Mouse (Mus musculus): ENCODE measurements around the gene Bach2. TPM values are rescaled to one million over a fixed set of nuclear protein-coding genes. Genes with fewer than 3 reads are reported as not detected.

Gene Bach2
- total and polyA plus RNA-seq, 2 experiments from 2014 or later: 2.1 to 2.4 TPM

DNA sequence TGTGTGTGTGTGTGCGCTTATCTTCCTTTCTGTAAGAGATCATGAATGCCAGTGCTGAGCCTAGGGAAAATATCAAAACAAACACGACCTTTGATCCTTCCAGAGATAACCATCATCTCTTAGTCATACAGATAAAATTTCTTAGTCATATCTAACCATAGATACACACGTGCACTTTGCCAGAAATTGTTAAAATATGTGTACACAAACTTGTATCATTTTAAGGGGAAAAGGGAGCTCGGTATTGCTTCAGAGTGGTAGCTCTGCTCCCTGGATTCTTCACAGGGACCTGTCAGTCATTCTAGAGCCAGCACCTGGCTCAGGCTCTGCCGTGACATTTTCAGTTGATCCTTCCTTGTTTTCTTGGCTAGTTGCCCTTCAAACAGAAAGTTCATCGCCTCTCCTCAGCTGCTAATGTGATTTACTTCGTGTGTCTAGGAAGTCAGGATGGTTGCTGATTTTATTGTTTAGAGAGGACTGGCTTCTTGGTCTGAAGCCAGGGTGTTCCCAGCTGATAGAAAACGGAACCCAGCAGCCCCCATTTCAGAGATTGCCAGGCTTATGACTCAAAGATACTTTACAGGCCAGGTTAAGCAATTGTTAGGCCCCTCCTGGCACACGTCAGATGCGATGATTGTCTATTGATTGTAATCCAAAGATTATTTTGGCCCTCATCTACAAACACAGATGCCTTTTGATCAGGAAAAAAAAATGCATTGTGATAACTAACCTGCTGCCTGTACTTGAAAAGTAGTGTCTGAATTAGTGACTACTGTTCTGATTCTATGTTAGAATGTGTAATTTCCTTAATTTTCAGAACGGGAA is 49.6 kb downstream of the Bach2 start:
- ATAC-seq (ENCODE audit: insufficient read depth, low read depth): peak; percentile 50; the same call in 1 of the 2 replicates
- TF ChIP-seq CTCF (IDR thresholded peaks at IDR 0.05; ENCODE audit: low read depth): no peak
- TF ChIP-seq EP300 (IDR thresholded peaks at IDR 0.05; ENCODE audit: low read depth): peak; percentile 70

GRCm38 (mm10) chr4:32289845-32290244 is 51.2 kb downstream of the Bach2 start:
- H3K9me3 ChIP-seq (replicated peaks; ENCODE audit: control insufficient read depth, low read length): no peaks in the 10 kb centered on the region
- WGBS: 55% methylated on average over 6 of the region's 6 CpGs
- no peak for ATAC-seq (ENCODE audit: insufficient read depth, low read depth)

More for the DNA sequence above, 49.6 kb downstream of the Bach2 start:
- Histone ChIP-seq H3K9ac (replicated peaks; ENCODE audit: low read depth, low read length) (no peak overlapping the region), H3K4me3 (ENCODE audit: low read depth, low read length) (peak overlapping the region; percentile 1; the same call in 1 of the 2 replicates), H3K4me1 (ENCODE audit: control insufficient read depth, insufficient read depth) (peaks cover 25% of the 10 kb centered on the region), H3K27me3 (ENCODE audit: control insufficient read depth, insufficient read depth, low read length) (no peaks in the 10 kb centered on the region), H3K36me3 (replicated peaks; ENCODE audit: control insufficient read depth, insufficient read depth, low read length) (no peaks in the 10 kb centered on the region), H3K9me3 (replicated peaks; ENCODE audit: control insufficient read depth, low read length) (no peaks in the 10 kb centered on the region), H3K4me2 (ENCODE audit: low read depth, low read length) (peak overlapping the region; percentile 38), H3K27ac (ENCODE audit: low read depth) (peak overlapping the region; percentile 64)
- peak; percentile 66 for DNase-seq (ENCODE audit: low spot score)
- 15% methylated on average over 11 of the region's 11 CpGs for WGBS

DNA sequence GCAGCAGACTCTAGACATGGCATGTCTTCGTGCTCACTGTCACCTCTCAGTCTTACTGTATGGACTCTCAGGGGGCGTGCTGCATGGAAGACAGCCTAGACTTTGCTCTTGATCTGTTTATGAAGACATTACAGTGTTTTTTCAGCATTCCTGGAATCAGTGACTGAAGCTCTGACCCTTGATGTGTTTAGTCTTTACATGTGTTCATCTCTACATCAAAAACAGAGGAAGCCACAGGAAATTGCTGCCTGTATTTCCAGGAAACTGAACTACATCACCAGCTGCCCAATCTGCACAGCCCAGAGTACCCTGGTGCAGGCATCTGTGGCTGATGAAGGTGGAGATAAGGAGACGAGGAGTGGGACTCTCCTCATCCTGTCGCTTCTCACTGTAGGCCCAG is 52.8 kb downstream of the Bach2 start:
- no peaks in the 10 kb centered on the region for H3K36me3 ChIP-seq (replicated peaks; ENCODE audit: control insufficient read depth, insufficient read depth, low read length)
- no peak overlapping the region for H3K4me2 ChIP-seq (ENCODE audit: low read depth, low read length)
- no peak overlapping the region for H3K9ac ChIP-seq (replicated peaks; ENCODE audit: low read depth, low read length)
- no peak overlapping the region for H3K27ac ChIP-seq (ENCODE audit: low read depth)
- DNase-seq (ENCODE audit: low spot score) (no peak), ATAC-seq (ENCODE audit: insufficient read depth, low read depth) (no peak)
- 73% methylated on average over 4 of the region's 4 CpGs for WGBS
- no peaks in the 10 kb centered on the region for H3K27me3 ChIP-seq (ENCODE audit: control insufficient read depth, insufficient read depth, low read length)
- H3K4me1 ChIP-seq (ENCODE audit: control insufficient read depth, insufficient read depth): peaks cover 43% of the 10 kb centered on the region
- H3K9me3 ChIP-seq (replicated peaks; ENCODE audit: control insufficient read depth, low read length): no peaks in the 10 kb centered on the region
- no peak overlapping the region for H3K4me3 ChIP-seq (ENCODE audit: low read depth, low read length)
- no peak for TF ChIP-seq EP300 (IDR thresholded peaks at IDR 0.05; ENCODE audit: low read depth)

More at GRCm38 (mm10) chr4:32289845-32290244, 51.2 kb downstream of the Bach2 start:
- H3K36me3 ChIP-seq (replicated peaks; ENCODE audit: control insufficient read depth, insufficient read depth, low read length): no peaks in the 10 kb centered on the region
- H3K27ac ChIP-seq (ENCODE audit: low read depth): peak overlapping the region; percentile 70
- H3K4me3 ChIP-seq (ENCODE audit: low read depth, low read length): no peak overlapping the region
- no peaks in the 10 kb centered on the region for H3K27me3 ChIP-seq (ENCODE audit: control insufficient read depth, insufficient read depth, low read length)
- no peak overlapping the region for H3K4me2 ChIP-seq (ENCODE audit: low read depth, low read length)
- no peak overlapping the region for H3K9ac ChIP-seq (replicated peaks; ENCODE audit: low read depth, low read length)
- TF ChIP-seq EP300 (IDR thresholded peaks at IDR 0.05; ENCODE audit: low read depth) (no peak), CTCF (IDR thresholded peaks at IDR 0.05; ENCODE audit: low read depth) (no peak)
- DNase-seq (ENCODE audit: low spot score): no peak
- peaks cover 35% of the 10 kb centered on the region for H3K4me1 ChIP-seq (ENCODE audit: control insufficient read depth, insufficient read depth)

DNA sequence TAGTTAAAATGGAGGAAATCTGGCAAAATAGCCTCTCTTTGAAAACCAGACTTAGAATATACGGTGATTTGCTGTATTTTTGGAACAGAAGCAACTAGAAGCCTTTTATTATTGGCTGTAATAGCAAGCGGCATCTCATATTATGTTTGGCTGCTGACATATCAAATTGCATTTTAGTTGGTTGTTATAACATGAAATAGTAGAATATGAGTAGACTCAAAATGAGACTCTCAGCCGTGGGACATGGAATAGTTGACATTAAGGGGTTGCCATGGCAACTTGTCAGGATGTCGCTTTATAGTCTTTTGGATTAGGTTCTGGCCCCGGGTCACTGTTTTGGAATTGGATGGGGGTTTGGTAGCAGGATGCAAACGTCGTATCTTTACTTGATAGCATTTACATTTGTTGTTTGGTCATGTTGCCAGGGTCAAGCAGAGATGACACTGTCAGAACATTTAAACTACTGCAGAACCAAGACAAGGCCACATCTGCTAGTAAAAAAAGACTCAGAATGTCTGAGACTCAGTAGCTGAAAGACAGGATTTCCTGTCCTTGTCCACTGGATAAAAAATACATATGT is 55.2 kb downstream of the Bach2 start:
- Histone ChIP-seq H3K4me3 (ENCODE audit: low read depth, low read length) (no peak overlapping the region), H3K9me3 (replicated peaks; ENCODE audit: control insufficient read depth, low read length) (no peaks in the 10 kb centered on the region), H3K4me1 (ENCODE audit: control insufficient read depth, insufficient read depth) (peaks cover 41% of the 10 kb centered on the region), H3K27me3 (ENCODE audit: control insufficient read depth, insufficient read depth, low read length) (no peaks in the 10 kb centered on the region), H3K27ac (ENCODE audit: low read depth) (peak overlapping the region; percentile 43; the same call in 1 of the 2 replicates), H3K9ac (replicated peaks; ENCODE audit: low read depth, low read length) (no peak overlapping the region), H3K4me2 (ENCODE audit: low read depth, low read length) (no peak overlapping the region), H3K36me3 (replicated peaks; ENCODE audit: control insufficient read depth, insufficient read depth, low read length) (no peaks in the 10 kb centered on the region)
- 64% methylated on average over 7 of the region's 7 CpGs for WGBS
- TF ChIP-seq EP300 (IDR thresholded peaks at IDR 0.05; ENCODE audit: low read depth) (no peak), CTCF (IDR thresholded peaks at IDR 0.05; ENCODE audit: low read depth) (no peak)
- ATAC-seq (ENCODE audit: insufficient read depth, low read depth) (no peak), DNase-seq (ENCODE audit: low spot score) (no peak)

DNA sequence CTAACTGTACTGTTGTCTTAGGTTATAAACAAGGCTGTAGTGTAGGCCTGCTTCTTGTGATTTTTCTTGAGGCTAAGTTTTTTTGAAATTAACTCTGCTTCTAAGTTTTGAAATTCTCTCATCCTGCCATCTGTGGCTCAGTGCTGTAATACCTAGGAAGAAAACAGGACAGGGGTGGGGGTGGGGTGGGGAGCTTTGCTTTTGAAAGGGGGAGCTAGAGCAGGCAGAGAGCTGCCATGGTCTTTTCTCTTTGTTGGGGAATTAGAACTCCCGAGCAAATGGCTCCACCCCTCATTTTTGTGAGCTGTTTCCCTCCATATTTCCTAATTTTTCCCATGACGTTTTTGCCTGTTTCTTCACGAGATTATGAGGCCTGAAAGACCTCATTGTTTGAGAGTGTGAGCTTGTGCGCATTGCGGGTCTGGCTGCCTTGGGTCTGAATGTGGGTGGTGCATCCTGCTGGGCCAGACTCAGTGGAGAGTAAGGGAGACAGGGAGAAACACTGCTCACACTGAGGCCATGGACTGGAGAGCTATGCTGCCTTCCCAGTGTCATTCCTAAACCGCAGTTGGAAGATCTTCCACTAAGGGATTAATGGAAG is 58.6 kb downstream of the Bach2 start:
- Histone ChIP-seq H3K9me3 (replicated peaks; ENCODE audit: control insufficient read depth, low read length) (no peaks in the 10 kb centered on the region), H3K4me2 (ENCODE audit: low read depth, low read length) (no peak overlapping the region), H3K4me3 (ENCODE audit: low read depth, low read length) (no peak overlapping the region), H3K27ac (ENCODE audit: low read depth) (0 out of 2 replicates have a peak overlapping the region, but pooled peaks have one; percentile 1), H3K36me3 (replicated peaks; ENCODE audit: control insufficient read depth, insufficient read depth, low read length) (no peaks in the 10 kb centered on the region), H3K9ac (replicated peaks; ENCODE audit: low read depth, low read length) (no peak overlapping the region), H3K4me1 (ENCODE audit: control insufficient read depth, insufficient read depth) (peaks cover 32% of the 10 kb centered on the region), H3K27me3 (ENCODE audit: control insufficient read depth, insufficient read depth, low read length) (no peaks in the 10 kb centered on the region)
- WGBS: 41% methylated on average over 6 of the region's 6 CpGs
- ATAC-seq (ENCODE audit: insufficient read depth, low read depth) (peak; percentile 54; the same call in 1 of the 2 replicates), DNase-seq (ENCODE audit: low spot score) (peak; percentile 28)
- no peak for TF ChIP-seq CTCF (IDR thresholded peaks at IDR 0.05; ENCODE audit: low read depth)
- TF ChIP-seq EP300 (IDR thresholded peaks at IDR 0.05; ENCODE audit: low read depth): no peak

Measured in heart, postnatal 0 days (tissue).